Mouse (Mus musculus): ENCODE results near the gene Tmem120b. TPM values are rescaled to one million over a fixed set of nuclear protein-coding genes. Genes with fewer than 3 reads are reported as not detected.

Tmem120b gene
- polyA plus RNA-seq, 2 experiments: 13.8 to 21.0 TPM

GRCm38 (mm10) chr5:123080041-123080440, 11.8 kb downstream of the Tmem120b start:
- ATAC-seq (ENCODE audit: low FRiP score, low read depth) (no peak), DNase-seq (ENCODE audit: low spot score) (no peak)
- H3K9ac ChIP-seq (ENCODE audit: low read depth, low read length, severe bottlenecking): no peak overlapping the region
- no peak overlapping the region for H3K4me3 ChIP-seq (replicated peaks; ENCODE audit: low read length)
- no peaks in the 10 kb centered on the region for H3K9me3 ChIP-seq (ENCODE audit: control insufficient read depth, low read length)
- no peak overlapping the region for H3K27ac ChIP-seq (replicated peaks; ENCODE audit: low read depth, low read length)
- peaks cover 24% of the 10 kb centered on the region for H3K4me1 ChIP-seq (ENCODE audit: control insufficient read depth, insufficient read depth, low read length)
- no peaks in the 10 kb centered on the region for H3K27me3 ChIP-seq (ENCODE audit: control insufficient read depth, insufficient read depth, low read length)
- no peaks in the 10 kb centered on the region for H3K36me3 ChIP-seq (ENCODE audit: control insufficient read depth, insufficient read depth, low read length)
- WGBS: 27% methylated on average over 8 of the region's 8 CpGs
- TF ChIP-seq POLR2A (IDR thresholded peaks at IDR 0.05; ENCODE audit: borderline replicate concordance, extremely low read depth, insufficient read depth, insufficient read length): no peak
- H3K4me2 ChIP-seq (replicated peaks; ENCODE audit: low read depth, low read length, severe bottlenecking): no peak overlapping the region

GRCm38 (mm10) chr5:123080510-123080909, 12.3 kb downstream of the Tmem120b start:
- Histone ChIP-seq H3K36me3 (ENCODE audit: control insufficient read depth, insufficient read depth, low read length) (no peaks in the 10 kb centered on the region), H3K4me2 (replicated peaks; ENCODE audit: low read depth, low read length, severe bottlenecking) (no peak overlapping the region), H3K4me1 (ENCODE audit: control insufficient read depth, insufficient read depth, low read length) (peaks cover 20% of the 10 kb centered on the region), H3K9ac (ENCODE audit: low read depth, low read length, severe bottlenecking) (no peak overlapping the region), H3K27me3 (ENCODE audit: control insufficient read depth, insufficient read depth, low read length) (no peaks in the 10 kb centered on the region), H3K9me3 (ENCODE audit: control insufficient read depth, low read length) (no peaks in the 10 kb centered on the region), H3K4me3 (replicated peaks; ENCODE audit: low read length) (no peak overlapping the region), H3K27ac (replicated peaks; ENCODE audit: low read depth, low read length) (no peak overlapping the region)
- no peak for TF ChIP-seq POLR2A (IDR thresholded peaks at IDR 0.05; ENCODE audit: borderline replicate concordance, extremely low read depth, insufficient read depth, insufficient read length)
- no peak for DNase-seq (ENCODE audit: low spot score)
- 94% methylated on average over 12 of the region's 13 CpGs for WGBS
- ATAC-seq (ENCODE audit: low FRiP score, low read depth): no peak

- H3K4me3 ChIP-seq (replicated peaks; ENCODE audit: low read length): no peak overlapping the region
- WGBS: 68% methylated on average over 13 of the region's 13 CpGs
- no peaks in the 10 kb centered on the region for H3K9me3 ChIP-seq (ENCODE audit: control insufficient read depth, low read length)
- no peaks in the 10 kb centered on the region for H3K36me3 ChIP-seq (ENCODE audit: control insufficient read depth, insufficient read depth, low read length)
- ATAC-seq (ENCODE audit: low FRiP score, low read depth): no peak
- no peak overlapping the region for H3K4me2 ChIP-seq (replicated peaks; ENCODE audit: low read depth, low read length, severe bottlenecking)
- no peak for TF ChIP-seq POLR2A (IDR thresholded peaks at IDR 0.05; ENCODE audit: borderline replicate concordance, extremely low read depth, insufficient read depth, insufficient read length)
- H3K9ac ChIP-seq (ENCODE audit: low read depth, low read length, severe bottlenecking): no peak overlapping the region
- no peak for DNase-seq (ENCODE audit: low spot score)
- no peak overlapping the region for H3K27ac ChIP-seq (replicated peaks; ENCODE audit: low read depth, low read length)
- H3K27me3 ChIP-seq (ENCODE audit: control insufficient read depth, insufficient read depth, low read length): no peaks in the 10 kb centered on the region
- H3K4me1 ChIP-seq (ENCODE audit: control insufficient read depth, insufficient read depth, low read length): peaks cover 3% of the 10 kb centered on the region; the same call in 1 of the 2 replicates
Observed at GRCm38 (mm10) chr5:123083340-123084050, 15.3 kb downstream of the Tmem120b start.

GRCm38 (mm10) chr5:123086501-123086900, 18.3 kb downstream of the Tmem120b start:
- Histone ChIP-seq H3K4me1 (ENCODE audit: control insufficient read depth, insufficient read depth, low read length) (no peaks in the 10 kb centered on the region), H3K4me2 (replicated peaks; ENCODE audit: low read depth, low read length, severe bottlenecking) (no peak overlapping the region), H3K9ac (ENCODE audit: low read depth, low read length, severe bottlenecking) (no peak overlapping the region), H3K36me3 (ENCODE audit: control insufficient read depth, insufficient read depth, low read length) (no peaks in the 10 kb centered on the region), H3K27me3 (ENCODE audit: control insufficient read depth, insufficient read depth, low read length) (no peaks in the 10 kb centered on the region), H3K27ac (replicated peaks; ENCODE audit: low read depth, low read length) (no peak overlapping the region), H3K9me3 (ENCODE audit: control insufficient read depth, low read length) (no peaks in the 10 kb centered on the region), H3K4me3 (replicated peaks; ENCODE audit: low read length) (no peak overlapping the region)
- no peak for ATAC-seq (ENCODE audit: low FRiP score, low read depth)
- WGBS: 72% methylated on average over 2 of the region's 2 CpGs
- DNase-seq (ENCODE audit: low spot score): no peak
- no peak for TF ChIP-seq POLR2A (IDR thresholded peaks at IDR 0.05; ENCODE audit: borderline replicate concordance, extremely low read depth, insufficient read depth, insufficient read length)

GRCm38 (mm10) chr5:123088784-123089183, 20.6 kb downstream of the Tmem120b start:
- no peak overlapping the region for H3K4me2 ChIP-seq (replicated peaks; ENCODE audit: low read depth, low read length, severe bottlenecking)
- DNase-seq (ENCODE audit: low spot score): no peak
- no peak overlapping the region for H3K4me3 ChIP-seq (replicated peaks; ENCODE audit: low read length)
- no peak for TF ChIP-seq POLR2A (IDR thresholded peaks at IDR 0.05; ENCODE audit: borderline replicate concordance, extremely low read depth, insufficient read depth, insufficient read length)
- H3K27me3 ChIP-seq (ENCODE audit: control insufficient read depth, insufficient read depth, low read length): no peaks in the 10 kb centered on the region
- 94% methylated on average over 4 of the region's 4 CpGs for WGBS
- no peaks in the 10 kb centered on the region for H3K4me1 ChIP-seq (ENCODE audit: control insufficient read depth, insufficient read depth, low read length)
- no peak overlapping the region for H3K9ac ChIP-seq (ENCODE audit: low read depth, low read length, severe bottlenecking)
- H3K27ac ChIP-seq (replicated peaks; ENCODE audit: low read depth, low read length): no peak overlapping the region
- no peaks in the 10 kb centered on the region for H3K36me3 ChIP-seq (ENCODE audit: control insufficient read depth, insufficient read depth, low read length)
- ATAC-seq (ENCODE audit: low FRiP score, low read depth): no peak
- no peaks in the 10 kb centered on the region for H3K9me3 ChIP-seq (ENCODE audit: control insufficient read depth, low read length)

Data from limb, embryonic 14.5 days (tissue).